In the genomic region with DNA sequence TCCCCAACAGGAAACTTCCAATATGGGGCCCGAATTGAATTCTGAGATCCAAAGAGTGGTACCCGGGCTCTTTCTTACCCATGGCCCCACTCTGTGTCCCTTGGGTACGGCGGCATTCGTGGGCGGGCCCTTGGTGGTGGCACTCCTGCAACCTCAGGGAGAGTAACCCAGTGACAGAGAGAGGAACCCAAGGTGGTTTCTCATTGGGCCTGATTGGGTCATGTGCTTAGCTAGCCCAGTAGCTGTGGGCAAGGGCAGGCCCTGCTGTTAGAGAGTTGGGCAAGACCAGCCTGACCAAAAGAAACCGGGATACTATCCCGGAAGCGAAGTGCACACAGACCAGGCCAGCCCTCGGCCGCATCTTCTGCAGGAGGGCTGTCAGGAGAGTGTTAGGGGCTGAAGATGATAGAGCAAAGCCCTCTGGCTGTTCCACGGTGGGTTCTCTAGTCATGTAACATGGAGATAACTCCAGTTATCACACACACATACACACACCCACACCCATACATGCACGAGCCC, we compare ENCODE assay signal across 7 mouse cellular contexts. TPM values are rescaled to one million over a fixed set of nuclear protein-coding genes. Genes with fewer than 3 reads are reported as not detected.
DNase-seq lines count a peak whose midpoint lies in the region; ATAC-seq and TF ChIP-seq lines count a peak whose summit lies in the region.

No protein-coding gene starts in this region.

- no peaks in the 10 kb centered on the region for H3K27me3 ChIP-seq in hindbrain, embryonic 16.5 days (replicated peaks; ENCODE audit: control insufficient read depth, insufficient read depth, low read length)
- H3K27me3 ChIP-seq in liver, embryonic 11.5 days (replicated peaks; ENCODE audit: control insufficient read depth, insufficient read depth, low read length): no peaks in the 10 kb centered on the region
- H3K27me3 ChIP-seq in midbrain, postnatal 0 days (ENCODE audit: insufficient read depth, low read length): no peaks in the 10 kb centered on the region

- peak overlapping the region; percentile 34 for H3K4me2 ChIP-seq in hindbrain, embryonic 16.5 days (ENCODE audit: low read length)
- H3K4me2 ChIP-seq in liver, embryonic 11.5 days: peak overlapping the region; percentile 69
- H3K4me2 ChIP-seq in midbrain, postnatal 0 days (ENCODE audit: low read depth, low read length, poor library complexity, severe bottlenecking): 0 out of 2 replicates have a peak overlapping the region, but pooled peaks have one; percentile 2

- ATAC-seq in hindbrain, embryonic 16.5 days: peak; percentile 38; the same call in 1 of the 2 replicates
- ATAC-seq in liver, embryonic 11.5 days (replicated peaks; ENCODE audit: low FRiP score): peak; percentile 94
- ATAC-seq in midbrain, postnatal 0 days (ENCODE audit: low FRiP score): no peak

- H3K4me1 ChIP-seq in hindbrain, embryonic 16.5 days (ENCODE audit: control insufficient read depth, insufficient read depth, low read depth, low read length): peaks cover 15% of the 10 kb centered on the region
- H3K4me1 ChIP-seq in liver, embryonic 11.5 days (replicated peaks; ENCODE audit: control insufficient read depth, insufficient read depth, low read length): peaks cover 39% of the 10 kb centered on the region
- peaks cover 8% of the 10 kb centered on the region; the same call in 1 of the 2 replicates for H3K4me1 ChIP-seq in midbrain, postnatal 0 days (ENCODE audit: insufficient read depth, low read length)

- H3K9me3 ChIP-seq in hindbrain, embryonic 16.5 days (ENCODE audit: control insufficient read depth, low read length): no peaks in the 10 kb centered on the region
- H3K9me3 ChIP-seq in liver, embryonic 11.5 days (ENCODE audit: control insufficient read depth, low read length): no peaks in the 10 kb centered on the region
- no peaks in the 10 kb centered on the region for H3K9me3 ChIP-seq in midbrain, postnatal 0 days (ENCODE audit: low read length)

- no peak overlapping the region for H3K27ac ChIP-seq in hindbrain, embryonic 16.5 days (ENCODE audit: low read depth, low read length)
- H3K27ac ChIP-seq in liver, embryonic 11.5 days (ENCODE audit: low read depth, low read length): peak overlapping the region; percentile 82
- no peak overlapping the region for H3K27ac ChIP-seq in midbrain, postnatal 0 days (ENCODE audit: low read depth, low read length)

- no peak overlapping the region for H3K4me3 ChIP-seq in hindbrain, embryonic 16.5 days (ENCODE audit: low read length)
- H3K4me3 ChIP-seq in liver, embryonic 11.5 days (ENCODE audit: low read depth, low read length): peak overlapping the region; percentile 39
- H3K4me3 ChIP-seq in midbrain, postnatal 0 days (ENCODE audit: low read depth, low read length): no peak overlapping the region

- 10% methylated on average over 13 of the region's 13 CpGs for WGBS in hindbrain, embryonic 16.5 days
- 3% methylated on average over 13 of the region's 13 CpGs for WGBS in liver, embryonic 11.5 days
- 13% methylated on average over 13 of the region's 13 CpGs for WGBS in midbrain, postnatal 0 days

- peak; percentile 74 for DNase-seq in Muller cell, postnatal 12 days (ENCODE audit: inconsistent ontology term)
- DNase-seq in brain, adult 2 months (ENCODE audit: low read depth, low spot score): peak; percentile 42
- peak; percentile 36 to 49 for DNase-seq in gastrocnemius, adult 8-10 months (ENCODE audit: low spot score in 2 of 2)
- no peak for DNase-seq in liver, embryonic 11.5 days (ENCODE audit: low spot score)
- no peak for DNase-seq in midbrain, postnatal 0 days (ENCODE audit: low spot score)
- DNase-seq in testis, postnatal 14 days (ENCODE audit: low spot score): peak; percentile 46

- 0 out of 2 replicates have a peak, but pooled peaks cover 2% of the 10 kb centered on the region for H3K36me3 ChIP-seq in hindbrain, embryonic 16.5 days (ENCODE audit: control insufficient read depth, insufficient read depth, low read length)
- no peaks in the 10 kb centered on the region for H3K36me3 ChIP-seq in liver, embryonic 11.5 days (ENCODE audit: control insufficient read depth, insufficient read depth, low read length)
- no peaks in the 10 kb centered on the region for H3K36me3 ChIP-seq in midbrain, postnatal 0 days (ENCODE audit: insufficient read depth, low read length)

- H3K9ac ChIP-seq in hindbrain, embryonic 16.5 days (ENCODE audit: low read depth, low read length): no peak overlapping the region
- H3K9ac ChIP-seq in liver, embryonic 11.5 days (ENCODE audit: low read depth, low read length): peak overlapping the region; percentile 61
- H3K9ac ChIP-seq in midbrain, postnatal 0 days (replicated peaks; ENCODE audit: low read length, poor library complexity, severe bottlenecking): no peak overlapping the region

- TF ChIP-seq CTCF in midbrain, postnatal 0 days (IDR thresholded peaks at IDR 0.05): no peak

RNA-seq across cellular contexts. Expression of gene Adnp, which starts 36.7 kb away (rescaled TPM):
- total RNA-seq in gastrocnemius, adult 8-10 months (2022): 10 to 100 TPM in 3 of 4 experiments, 1 to 10 TPM in 1; 7.4 to 16.6 (median 13.8) TPM
- polyA plus RNA-seq in hindbrain, embryonic 16.5 days (2015; fragmentation: Nextera tagmentation; extraction: Ambion mirVana): 2.1 and 2.3 TPM in 2 replicates
- polyA plus RNA-seq in liver, embryonic 11.5 days (2014; fragmentation: Nextera tagmentation; extraction: Ambion mirVana): 4.2 and 5.3 TPM in 2 replicates
- total RNA-seq in midbrain, postnatal 0 days (2014; rRNA removed): 24.9 and 56.5 TPM in 2 replicates
- polyA plus RNA-seq in midbrain, postnatal 0 days (2015; fragmentation: Nextera tagmentation; extraction: Ambion mirVana): 10.3 and 15.4 TPM in 2 replicates

RNA-seq across cellular contexts. Expression of gene Gm20716, which starts 59.9 kb away (rescaled TPM):
- 10 to 100 TPM; 10.1 to 16.6 (median 14.1) TPM for total RNA-seq in gastrocnemius, adult 8-10 months (2022)
- polyA plus RNA-seq in hindbrain, embryonic 16.5 days (2015; fragmentation: Nextera tagmentation; extraction: Ambion mirVana): 15.1 and 16.8 TPM in 2 replicates
- 14.6 and 17.1 TPM in 2 replicates for polyA plus RNA-seq in liver, embryonic 11.5 days (2014; fragmentation: Nextera tagmentation; extraction: Ambion mirVana)
- total RNA-seq in midbrain, postnatal 0 days (2014; rRNA removed): 43.2 and 47.1 TPM in 2 replicates
- 15.7 and 16.0 TPM in 2 replicates for polyA plus RNA-seq in midbrain, postnatal 0 days (2015; fragmentation: Nextera tagmentation; extraction: Ambion mirVana)

Comparison
In these comparisons a context has a peak if more than half of its experiments do, and no peak if none do; other contexts are left out.
1. DNase-seq: peak in Muller cell, postnatal 12 days (single experiment), brain, adult 2 months (single experiment), gastrocnemius, adult 8-10 months (2 of 2) and testis, postnatal 14 days (single experiment); none in liver, embryonic 11.5 days (single experiment) and midbrain, postnatal 0 days (single experiment).
2. H3K4me2 ChIP-seq: peak in every context shown above with its lines; median percentile 69 in liver, embryonic 11.5 days; 34 in hindbrain, embryonic 16.5 days; 2 in midbrain, postnatal 0 days.